Mouse (Mus musculus) CH12.LX (cell line): ENCODE measurements around the gene Dnah8. TPM values are rescaled to one million over a fixed set of nuclear protein-coding genes. Genes with fewer than 3 reads are reported as not detected.

Experiments
- DNase-seq: peaks from one replicate; pipeline ENCODE4 v3.0.0-alpha.2; 2013; ENCODE audit errors: extremely low read depth
- H3K27ac ChIP-seq: 2 replicates; pipeline ENCODE4 v1.5.1; 2012; ENCODE audit warnings: low read depth, mild to moderate bottlenecking, control low read depth, moderate library complexity; ENCODE audit not compliant: insufficient read depth
- H3K27me3 ChIP-seq: replicated peaks from 2 replicates; pipeline ENCODE3; 2012; ENCODE audit warnings: inconsistent platforms
- H3K36me3 ChIP-seq, 2 experiments: replicated peaks in 1 of 2; 2 replicates each; pipeline versions ENCODE3 to v1.6.1; 2012; ENCODE audit warnings: inconsistent platforms in 1 of 2, low read length in 1 of 2, mild to moderate bottlenecking in 1 of 2, mixed read lengths in 1 of 2, moderate library complexity in 1 of 2; ENCODE audit not compliant: control insufficient read depth in 1 of 2, insufficient read depth in 1 of 2
- H3K4me1 ChIP-seq, 2 experiments: 2 replicates each; pipeline ENCODE4 v1.6.1; 2012; ENCODE audit warnings: inconsistent platforms in 1 of 2, moderate library complexity in 1 of 2; ENCODE audit not compliant: insufficient read depth in 2 of 2, control insufficient read depth in 1 of 2
- H3K4me2 ChIP-seq: 2 replicates; pipeline ENCODE4 v1.6.1; 2012; ENCODE audit warnings: low read depth, mild to moderate bottlenecking, control low read depth; ENCODE audit not compliant: poor library complexity, insufficient read depth, severe bottlenecking
- H3K4me3 ChIP-seq, 3 experiments: fragments of 150-350 bp in 1 of 3; sonication (generic) in 1 of 3; replicated peaks in 1 of 3; 2 replicates each; pipeline versions ENCODE3 to v1.5.1; 2011 to 2012; ENCODE audit warnings: low read depth in 2 of 3, low read length in 2 of 3, mild to moderate bottlenecking in 2 of 3, moderate library complexity in 2 of 3, control low read depth in 1 of 3, improper control_type of control experiment in 1 of 3, inconsistent platforms in 1 of 3, mixed read lengths in 1 of 3; ENCODE audit not compliant: poor library complexity in 1 of 3
- H3K79me2 ChIP-seq: replicated peaks from 2 replicates; pipeline ENCODE4 v1.6.1; 2012; ENCODE audit warnings: mild to moderate bottlenecking, moderate library complexity; ENCODE audit not compliant: control insufficient read depth, poor library complexity, insufficient read depth, severe bottlenecking; ENCODE audit errors: extremely low read depth
- H3K9ac ChIP-seq: 2 replicates; pipeline ENCODE4 v1.6.1; 2012; ENCODE audit warnings: low read depth, mild to moderate bottlenecking, control low read depth, moderate library complexity; ENCODE audit not compliant: insufficient read depth
- H3K9me3 ChIP-seq: replicated peaks from 2 replicates; pipeline ENCODE3; 2012; ENCODE audit warnings: low read length, inconsistent platforms, mixed read lengths
- BHLHE40 ChIP-seq: IDR thresholded peaks from 2 replicates; pipeline ENCODE4 v1.6.1; 2011; ENCODE audit warnings: mild to moderate bottlenecking, low read depth, low read length, improper control_type of control experiment
- CHD1 ChIP-seq: IDR thresholded peaks from 2 replicates; pipeline ENCODE4 v1.6.1; 2012; ENCODE audit warnings: low read depth, low read length, improper control_type of control experiment, inconsistent platforms
- CHD2 ChIP-seq: IDR thresholded peaks from 2 replicates; pipeline ENCODE4 v1.6.1; 2011; ENCODE audit warnings: low read length, improper control_type of control experiment
- CTCF ChIP-seq, 2 experiments: IDR thresholded peaks in 1 of 2; conservative IDR thresholded peaks in 1 of 2; 2 replicates each; pipeline ENCODE4 v1.5.1; 2011 to 2012; ENCODE audit warnings: low read depth in 2 of 2, low read length in 2 of 2, improper control_type of control experiment in 1 of 2, inconsistent platforms in 1 of 2, mild to moderate bottlenecking in 1 of 2, moderate library complexity in 1 of 2
- E2F4 ChIP-seq: IDR thresholded peaks from 2 replicates; pipeline ENCODE4 v1.6.1; 2011; ENCODE audit warnings: low read depth, low read length, improper control_type of control experiment; ENCODE audit not compliant: insufficient replicate concordance
- ETS1 ChIP-seq: conservative IDR thresholded peaks from 2 replicates; pipeline ENCODE4 v1.6.1; 2012; ENCODE audit warnings: low read depth, mild to moderate bottlenecking, inconsistent platforms, low read length, improper control_type of control experiment, moderate library complexity
- GABPA ChIP-seq: IDR thresholded peaks from 2 replicates; pipeline ENCODE4 v1.6.1; 2012; ENCODE audit warnings: low read depth, low read length, improper control_type of control experiment, inconsistent platforms; ENCODE audit not compliant: insufficient replicate concordance
- JUN ChIP-seq: IDR thresholded peaks from 2 replicates; pipeline ENCODE4 v1.6.1; 2011; ENCODE audit warnings: low read depth, mild to moderate bottlenecking, low read length, improper control_type of control experiment, moderate library complexity; ENCODE audit not compliant: insufficient read depth
- JUND ChIP-seq: conservative IDR thresholded peaks from 2 replicates; pipeline ENCODE4 v1.6.1; 2011; ENCODE audit warnings: low read depth, low read length, improper control_type of control experiment
- KAT2A ChIP-seq: IDR thresholded peaks from 2 replicates; pipeline ENCODE4 v1.6.1; 2012; ENCODE audit warnings: low read length, improper control_type of control experiment, inconsistent platforms; ENCODE audit not compliant: insufficient replicate concordance
- MAFK ChIP-seq: IDR thresholded peaks from 2 replicates; pipeline ENCODE4 v1.6.1; 2011; ENCODE audit warnings: low read length, improper control_type of control experiment; ENCODE audit not compliant: insufficient replicate concordance
- MAX ChIP-seq: IDR thresholded peaks from 2 replicates; pipeline ENCODE4 v1.6.1; 2011; ENCODE audit warnings: low read length, improper control_type of control experiment
- MAZ ChIP-seq: IDR thresholded peaks from 2 replicates; pipeline ENCODE4 v1.6.1; 2012; ENCODE audit warnings: low read depth, mild to moderate bottlenecking, inconsistent platforms, low read length, improper control_type of control experiment, moderate library complexity
- MXI1 ChIP-seq: IDR thresholded peaks from 2 replicates; pipeline ENCODE4 v1.6.1; 2011; ENCODE audit warnings: mild to moderate bottlenecking, low read depth, low read length, improper control_type of control experiment
- MYC ChIP-seq: IDR thresholded peaks from 2 replicates; pipeline ENCODE4 v1.6.1; 2011; ENCODE audit warnings: low read depth, mild to moderate bottlenecking, improper control_type of control experiment, low read length
- NRF1 ChIP-seq: IDR thresholded peaks from 2 replicates; pipeline ENCODE4 v1.6.1; 2014; ENCODE audit warnings: low read depth, mild to moderate bottlenecking, inconsistent platforms, low read length, improper control_type of control experiment, moderate library complexity
- PAX5 ChIP-seq: IDR thresholded peaks from 2 replicates; pipeline ENCODE4 v1.6.1; 2012; ENCODE audit warnings: low read length, inconsistent platforms, mixed read lengths
- POLR2A ChIP-seq: IDR thresholded peaks from 2 replicates; pipeline ENCODE4 v1.6.1; 2011; ENCODE audit warnings: low read depth, mild to moderate bottlenecking, improper control_type of control experiment, low read length
- POLR2AphosphoS2 ChIP-seq: IDR thresholded peaks from 2 replicates; pipeline ENCODE4 v1.6.1; 2011; ENCODE audit warnings: low read depth, low read length, improper control_type of control experiment
- RAD21 ChIP-seq: IDR thresholded peaks from 2 replicates; pipeline ENCODE4 v1.6.1; 2011; ENCODE audit warnings: low read depth, mild to moderate bottlenecking, low read length, improper control_type of control experiment, moderate library complexity
- RCOR1 ChIP-seq: conservative IDR thresholded peaks from 2 replicates; pipeline ENCODE4 v1.6.1; 2012; ENCODE audit warnings: low read depth, mild to moderate bottlenecking, inconsistent platforms, low read length, improper control_type of control experiment
- SMC3 ChIP-seq: IDR thresholded peaks from 2 replicates; pipeline ENCODE4 v1.6.1; 2011; ENCODE audit warnings: low read depth, low read length, improper control_type of control experiment
- USF2 ChIP-seq: conservative IDR thresholded peaks from 2 replicates; pipeline ENCODE4 v1.6.1; 2011; ENCODE audit warnings: low read depth, low read length, improper control_type of control experiment
- ZC3H11A ChIP-seq: IDR thresholded peaks from 2 replicates; pipeline ENCODE4 v1.6.1; 2012; ENCODE audit warnings: low read depth, mild to moderate bottlenecking, inconsistent platforms, low read length, improper control_type of control experiment
- dilution Hi-C: fragments of 300-500 bp; cut with MboI; formaldehyde crosslinking; loops from 2 replicates; pipeline ENCODE4 v1.14.3; 2020; ENCODE audit warnings: low sequenced_read_pairs; ENCODE audit not compliant: extremely low pct_unique_long_range_greater_than_20kb, extremely low pct_ligation_motif_present
- in situ Hi-C: fragments of 300-500 bp; cut with MboI; formaldehyde crosslinking; loops from 3 replicates; pipeline ENCODE4 v1.14.3; 2019; ENCODE audit warnings: low sequenced_read_pairs, low pct_ligation_motif_present, low pct_unique_long_range_greater_than_20kb, mixed read lengths
- polyA plus RNA-seq: library from polyadenylated mRNA; unstranded; fragments of >175 nt; gene quantifications from 2 replicates; pipeline ENCODE4 v1.2.1, GENCODE M21; 2012; ENCODE audit warnings: low read depth; ENCODE audit not compliant: insufficient read length
- total RNA-seq, 2 experiments: library from RNA; depleted of rRNA; stranded (reverse); fragments of 300-350 nt in 1 of 2; fragments of >200 nt in 1 of 2; gene quantifications; 2 replicates each; pipeline ENCODE4 v1.2.3; 2012 to 2014

Gene Dnah8
- total and polyA plus RNA-seq, 3 experiments, result 0.09 to 0.99 TPM; not detected in 1

GRCm38 (mm10) chr17:30892730-30893129 is 268.6 kb downstream of the Dnah8 start:
- DNase-seq, result peak; percentile 74

GRCm38 (mm10) chr17:30897075-30897474 is 272.9 kb downstream of the Dnah8 start:
- in situ Hi-C loops, result no loop called here
- H3K27me3 ChIP-seq, result peaks cover 39% of the 10 kb centered on the region

More at GRCm38 (mm10) chr17:30892730-30893129, 268.6 kb downstream of the Dnah8 start:
- peaks cover 2% of the 10 kb centered on the region for H3K9me3 ChIP-seq
- H3K27me3 ChIP-seq, result no peaks in the 10 kb centered on the region
- no peak overlapping the region for H3K4me2 ChIP-seq
- no peak overlapping the region for H3K4me3 ChIP-seq
- H3K4me1 ChIP-seq, result peaks cover 2 to 38% of the 10 kb centered on the region in 2 experiments; a peak in 2 of 4 replicates
- TF ChIP-seq SMC3, result peak; percentile 30
- TF ChIP-seq CHD2, result no peak
- TF ChIP-seq CTCF (conservative IDR thresholded peaks at IDR 0.05 in 1 of 2, IDR thresholded peaks at IDR 0.05 in 1 of 2; ENCODE audit: low read depth in 2 of 2, low read length in 2 of 2), result peak; percentile 65
- TF ChIP-seq RAD21, result peak; percentile 28
- no peak for TF ChIP-seq E2F4
- no peak for TF ChIP-seq MAX
- no peaks in the 10 kb centered on the region for H3K36me3 ChIP-seq
- no peak overlapping the region for H3K9ac ChIP-seq
- in situ Hi-C loops, result loop anchor here (5.0 kb wide), 1 partner anchor 50 kb away; no protein-coding TSS in a partner anchor
- H3K27ac ChIP-seq, result no peak overlapping the region
- no peaks in the 10 kb centered on the region for H3K79me2 ChIP-seq
- dilution Hi-C loops, result no loop called here

More at GRCm38 (mm10) chr17:30897075-30897474, 272.9 kb downstream of the Dnah8 start:
- Histone ChIP-seq H3K27ac (no peak overlapping the region), H3K4me3 (no peak overlapping the region), H3K79me2 (no peaks in the 10 kb centered on the region), H3K36me3 (no peaks in the 10 kb centered on the region), H3K9ac (no peak overlapping the region), H3K4me1 (peaks cover 0 to 19% of the 10 kb centered on the region in 2 experiments; a peak in 2 of 4 replicates), H3K9me3 (peaks cover 17% of the 10 kb centered on the region), H3K4me2 (no peak overlapping the region)
- TF ChIP-seq CHD1 (no peak), CTCF (conservative IDR thresholded peaks at IDR 0.05 in 1 of 2, IDR thresholded peaks at IDR 0.05 in 1 of 2; ENCODE audit: low read depth in 2 of 2, low read length in 2 of 2) (no peak), JUND (no peak), GABPA (no peak), POLR2AphosphoS2 (no peak), MYC (no peak), KAT2A (no peak), MAFK (no peak), MAZ (no peak), RAD21 (no peak), ETS1 (no peak), ZC3H11A (no peak), USF2 (no peak), MXI1 (no peak), PAX5 (no peak), POLR2A (no peak), BHLHE40 (no peak), JUN (no peak), RCOR1 (no peak), NRF1 (no peak)
- no peak for DNase-seq
- dilution Hi-C loops, result no loop called here
